Mouse (Mus musculus): ENCODE data around the gene Gm13277.
"Not testable (repeated sequence)": the region's sequence is repeated elsewhere in the genome, so short reads cannot be mapped to it uniquely, and the experiment has no call there.

DNA sequence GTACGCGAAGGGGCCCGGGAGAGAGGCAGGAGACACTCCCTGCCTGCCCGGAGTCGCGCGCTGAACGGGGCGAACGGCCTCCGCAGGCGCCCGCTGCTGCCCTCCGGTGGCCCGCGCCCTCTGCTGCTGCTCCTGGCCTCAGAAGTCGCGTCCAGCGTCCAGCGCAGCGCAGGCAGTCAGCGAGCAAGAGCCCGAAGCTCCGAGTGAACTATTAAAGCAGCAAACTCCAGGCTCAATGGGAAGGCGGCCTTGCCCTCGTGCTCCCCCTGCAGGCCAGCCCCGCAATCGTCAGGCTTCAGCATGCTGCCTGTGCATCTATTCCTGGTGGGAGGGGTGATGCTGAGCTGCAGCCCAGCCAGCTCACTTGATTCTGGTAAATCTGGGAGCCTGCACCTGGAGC, 2.8 kb downstream of the Gm13277 start, which contains the start of gene Gm13278:
- not testable (repeated sequence) for TF ChIP-seq NELFE (IDR thresholded peaks at IDR 0.05; ENCODE audit: low read depth, low read length); POLR2A (IDR thresholded peaks at IDR 0.05; ENCODE audit: low read depth, low read length); HCFC1 (IDR thresholded peaks at IDR 0.05; ENCODE audit: low read depth, low read length); MAX (IDR thresholded peaks at IDR 0.05; ENCODE audit: low read length); MXI1 (IDR thresholded peaks at IDR 0.05; ENCODE audit: low read depth, low read length); MEF2A (IDR thresholded peaks at IDR 0.05; ENCODE audit: borderline replicate concordance, low read depth, low read length); CTCF (conservative IDR thresholded peaks at IDR 0.05 in 1 of 2, IDR thresholded peaks at IDR 0.05 in 1 of 2; ENCODE audit: low read depth in 2 of 2, low read length in 2 of 2); CHD2 (IDR thresholded peaks at IDR 0.05; ENCODE audit: low read length)

Measured in CH12.LX (cell line).